Mouse (Mus musculus): Measurements from ENCODE around the gene BC003965.

Gene BC003965

GRCm38 (mm10) chr17:25184129-25184691 is at the start of gene BC003965:
TSS of gene BC003965 (plus strand) at chr17:25184554.
- peak; percentile 98 for DNase-seq

- DNase-seq, result peak; percentile 77
Measured at GRCm38 (mm10) chr17:25135622-25136021, 48.7 kb upstream of the BC003965 start.

DNA sequence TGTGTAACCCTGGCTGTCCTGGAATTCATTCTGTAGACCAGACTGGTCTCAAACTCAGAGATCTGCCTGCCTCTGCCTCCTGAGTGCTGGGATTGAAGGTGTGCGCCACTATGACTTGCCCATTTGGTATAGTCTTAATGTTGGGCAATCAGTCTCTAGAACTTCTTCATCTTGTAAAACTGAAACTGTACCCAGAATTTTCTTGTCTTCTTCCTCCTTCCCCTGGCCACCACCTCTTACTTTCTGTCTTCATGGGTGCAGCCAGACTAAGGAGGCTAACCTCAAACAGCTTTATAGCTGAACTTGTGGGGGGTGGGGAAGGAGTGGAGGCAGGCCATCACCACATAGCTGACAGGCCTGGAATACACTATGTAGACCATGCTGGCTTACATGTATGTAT is 45.6 kb upstream of the BC003965 start:
- DNase-seq, result no peak

- DNase-seq, result no peak
Measured at GRCm38 (mm10) chr17:25139960-25140359, 44.4 kb upstream of the BC003965 start.

GRCm38 (mm10) chr17:25162161-25162560 is 22.2 kb upstream of the BC003965 start, which contains the start of gene Ccdc154:
TSS of gene Ccdc154 (plus strand) at chr17:25162461.
- DNase-seq, result no peak

GRCm38 (mm10) chr17:25163387-25163786 is 21.0 kb upstream of the BC003965 start:
- DNase-seq, result no peak

GRCm38 (mm10) chr17:25164770-25165169 is 19.6 kb upstream of the BC003965 start:
- DNase-seq, result no peak

- no peak for DNase-seq
Measured at GRCm38 (mm10) chr17:25165970-25166671, 18.2 kb upstream of the BC003965 start.

DNA sequence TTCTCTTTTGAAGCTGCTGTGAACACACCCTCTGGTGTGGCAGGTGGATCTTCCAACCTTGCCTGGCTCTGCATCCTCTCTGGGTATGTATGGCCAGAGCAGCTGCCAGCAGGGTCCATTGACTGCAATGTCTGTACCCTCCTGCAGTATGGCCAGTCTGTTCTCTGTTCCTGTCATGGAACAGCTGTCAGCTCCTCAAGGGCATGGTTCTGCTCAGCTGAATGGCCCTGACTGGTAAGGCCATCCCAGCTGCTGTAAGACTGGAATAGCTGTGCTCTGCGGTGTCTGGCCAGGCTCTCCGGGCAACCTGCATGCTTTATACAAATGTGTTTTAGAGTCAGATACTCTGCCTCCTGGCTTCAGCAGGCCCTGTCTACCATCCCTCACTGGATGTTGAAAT is 14.6 kb upstream of the BC003965 start:
- no peak for DNase-seq

DNA sequence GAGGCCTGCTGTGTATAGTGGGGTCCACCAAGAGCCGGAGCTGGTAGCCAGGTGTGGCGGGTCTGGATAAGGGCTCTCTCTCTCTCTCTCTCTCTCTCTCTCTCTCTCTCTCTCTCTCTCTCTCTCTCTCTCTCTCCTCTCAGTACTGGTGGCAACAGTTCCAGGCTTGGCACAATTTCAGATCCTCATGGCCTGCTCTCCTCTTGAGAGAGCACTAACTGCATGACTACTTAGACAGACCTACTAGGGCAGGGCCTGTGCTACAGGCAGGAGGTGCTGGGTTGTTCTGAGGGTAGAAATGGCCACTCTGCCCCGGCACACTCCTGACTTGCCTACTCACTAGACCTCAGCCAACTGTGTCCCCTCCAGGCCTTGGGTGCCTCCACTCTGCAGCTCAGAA is 11.8 kb upstream of the BC003965 start:
- no peak for DNase-seq

- DNase-seq, result no peak
Measured at GRCm38 (mm10) chr17:25175411-25175810, 8.9 kb upstream of the BC003965 start, which contains the start of gene Gm38655. TSS of gene Gm38655 (minus strand) at chr17:25175471.

GRCm38 (mm10) chr17:25183232-25183631 is 1.1 kb upstream of the BC003965 start:
- DNase-seq, result peak; percentile 22

- no peak for DNase-seq
Measured at GRCm38 (mm10) chr17:25184961-25185360, 607 bp downstream of the BC003965 start.

- DNase-seq, result no peak
Measured at GRCm38 (mm10) chr17:25187784-25188149, 3.4 kb downstream of the BC003965 start.

- peak; percentile 60 for DNase-seq
Measured at GRCm38 (mm10) chr17:25188150-25189031, 4.0 kb downstream of the BC003965 start, which contains the start of gene Unkl. TSS of gene Unkl (plus strand) at chr17:25188397.

- DNase-seq, result no peak
Measured at GRCm38 (mm10) chr17:25189091-25189490, 4.7 kb downstream of the BC003965 start.

DNA sequence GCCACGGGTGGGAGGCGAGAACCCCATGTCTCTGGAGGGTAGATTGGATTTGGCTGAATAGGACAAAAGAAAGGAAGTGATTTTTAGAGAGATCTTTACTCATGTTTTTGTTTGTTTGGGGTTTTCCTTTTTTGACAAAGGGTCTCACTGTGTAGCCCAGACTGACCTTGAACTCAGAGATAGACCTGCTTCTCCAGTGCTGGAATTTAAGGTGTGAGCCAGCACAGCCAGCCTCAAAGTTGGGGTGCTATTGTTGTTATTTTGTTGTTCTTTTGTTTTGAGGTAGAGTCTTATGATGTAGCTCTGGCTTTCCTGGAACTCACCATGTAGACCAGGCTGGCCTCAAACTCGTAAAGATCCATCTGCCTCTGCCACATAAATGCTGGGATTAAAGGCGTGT is 18.0 kb downstream of the BC003965 start:
- no peak for DNase-seq

- DNase-seq, result peak; percentile 32
Measured at GRCm38 (mm10) chr17:25210006-25210405, 25.7 kb downstream of the BC003965 start.

DNA sequence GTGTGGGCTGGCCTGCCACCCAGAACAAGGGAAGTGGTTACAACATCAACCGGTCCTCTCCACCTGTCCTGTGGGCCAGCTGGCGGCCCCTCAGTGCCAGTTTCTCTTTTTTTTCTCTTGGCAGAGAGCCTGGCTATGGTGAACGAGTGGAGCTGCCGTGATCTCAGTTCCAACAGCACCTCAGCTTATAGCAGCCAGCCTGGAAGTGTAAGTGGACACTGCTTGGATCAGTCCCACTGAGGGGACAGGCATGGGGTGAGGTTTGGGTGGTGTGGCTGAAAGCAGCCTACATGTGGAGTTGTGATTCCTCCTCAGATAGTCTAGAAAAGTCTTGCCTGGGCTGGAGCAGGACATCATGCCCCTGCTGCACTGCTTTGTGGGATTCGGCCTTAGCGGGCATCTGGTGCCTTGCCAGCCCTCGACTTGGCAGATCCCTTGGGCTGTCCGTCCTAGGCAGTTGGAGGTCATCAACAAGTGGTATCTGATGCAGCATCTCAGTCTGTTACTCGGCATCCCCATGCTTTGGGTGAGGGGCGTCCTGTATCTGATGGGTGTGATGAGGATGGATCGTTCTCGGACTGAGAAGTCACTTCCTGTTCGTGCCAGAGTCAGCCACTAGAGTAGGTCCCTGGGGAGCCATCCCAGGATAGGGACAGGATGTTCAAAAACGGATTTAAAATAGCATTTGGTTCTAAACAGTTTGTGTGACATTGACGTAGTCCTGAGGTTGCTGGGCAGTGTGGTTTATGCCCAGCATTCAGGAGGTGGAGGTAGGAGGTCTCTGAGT is 26.5 kb downstream of the BC003965 start:
- DNase-seq, result peak; percentile 80

- DNase-seq, result no peak
Measured at GRCm38 (mm10) chr17:25211705-25212104, 27.4 kb downstream of the BC003965 start.

- DNase-seq, result no peak
Measured at GRCm38 (mm10) chr17:25215431-25215830, 31.1 kb downstream of the BC003965 start.

- no peak for DNase-seq
Measured at GRCm38 (mm10) chr17:25218967-25219366, 34.6 kb downstream of the BC003965 start.
